Mouse (Mus musculus) ES-E14 (cell line): ENCODE measurements around the gene Fntb. TPM values are rescaled to one million over a fixed set of nuclear protein-coding genes. Genes with fewer than 3 reads are reported as not detected.

Source experiments
- DNase-seq: peaks from one replicate; pipeline ENCODE4 v3.0.0-alpha.2; 2013; ENCODE audit warnings: low read depth, low spot score
- H3K27ac ChIP-seq: 2 replicates; pipeline ENCODE4 v1.5.1; 2012; ENCODE audit warnings: low read depth, mild to moderate bottlenecking, low read length, moderate library complexity, mixed read lengths; ENCODE audit not compliant: poor library complexity, insufficient read depth, severe bottlenecking
- H3K36me3 ChIP-seq: 2 replicates; pipeline ENCODE4 v1.6.1; 2012; ENCODE audit warnings: mild to moderate bottlenecking, low read length, moderate library complexity, mixed read lengths; ENCODE audit not compliant: control insufficient read depth, poor library complexity, insufficient read depth, severe bottlenecking
- H3K4me1 ChIP-seq, 2 experiments: fragments of 150-350 bp in 1 of 2; sonication (generic) in 1 of 2; 2 replicates each; pipeline ENCODE4 v1.6.1; 2012; ENCODE audit warnings: low read length in 2 of 2, mild to moderate bottlenecking in 1 of 2, mixed read lengths in 1 of 2; ENCODE audit not compliant: control insufficient read depth in 2 of 2, insufficient read depth in 2 of 2, poor library complexity in 1 of 2
- H3K4me3 ChIP-seq, 2 experiments: fragments of 150-350 bp in 1 of 2; sonication (generic) in 1 of 2; 2 replicates each; pipeline ENCODE4 v1.5.1; 2012; ENCODE audit warnings: low read length in 2 of 2, low read depth in 1 of 2, mild to moderate bottlenecking in 1 of 2, mixed read lengths in 1 of 2; ENCODE audit not compliant: insufficient read depth in 1 of 2, poor library complexity in 1 of 2, severe bottlenecking in 1 of 2
- H3K9ac ChIP-seq: 2 replicates; pipeline ENCODE4 v1.6.1; 2012; ENCODE audit warnings: low read depth, mild to moderate bottlenecking, low read length, mixed read lengths; ENCODE audit not compliant: poor library complexity, insufficient read depth, severe bottlenecking
- H3K9me3 ChIP-seq: fragments of 150-350 bp; sonication (generic); 2 replicates; pipeline ENCODE4 v1.6.1; 2012; ENCODE audit warnings: low read depth, mild to moderate bottlenecking, low read length; ENCODE audit not compliant: control insufficient read depth, insufficient read depth
- CHD2 ChIP-seq: IDR thresholded peaks from 2 replicates; pipeline ENCODE4 v1.6.1; 2014; ENCODE audit warnings: mild to moderate bottlenecking, low read depth, low read length, inconsistent platforms
- HCFC1 ChIP-seq: IDR thresholded peaks from 2 replicates; pipeline ENCODE4 v1.6.1; 2012; ENCODE audit warnings: low read length, inconsistent platforms, borderline replicate concordance; ENCODE audit not compliant: insufficient read depth
- MAFK ChIP-seq: IDR thresholded peaks from 2 replicates; pipeline ENCODE4 v1.6.1; 2014; ENCODE audit warnings: mild to moderate bottlenecking, low read depth, low read length, inconsistent platforms; ENCODE audit not compliant: insufficient read depth
- ZC3H11A ChIP-seq: IDR thresholded peaks from 2 replicates; pipeline ENCODE4 v1.6.1; 2012; ENCODE audit warnings: low read depth, mild to moderate bottlenecking, inconsistent platforms, low read length, borderline replicate concordance
- ZNF384 ChIP-seq: IDR thresholded peaks from 2 replicates; pipeline ENCODE4 v1.6.1; 2012; ENCODE audit warnings: low read depth, low read length, inconsistent platforms
- in situ Hi-C, 2 experiments: fragments of 600-800 bp; cut with MboI; formaldehyde crosslinking; loops; one replicate each; pipeline ENCODE4 v1.15.1; 2025; ENCODE audit warnings: low sequenced_read_pairs in 2 of 2, inconsistent platforms in 1 of 2; ENCODE audit not compliant: unreplicated experiment in 2 of 2
- total RNA-seq: library from RNA; depleted of rRNA; stranded (reverse); fragments of 300-350 nt; gene quantifications from 2 replicates; pipeline ENCODE4 v1.2.3, GENCODE M21; 2012

Gene Fntb
- total RNA-seq, 1 experiment = 24.0 TPM

DNA sequence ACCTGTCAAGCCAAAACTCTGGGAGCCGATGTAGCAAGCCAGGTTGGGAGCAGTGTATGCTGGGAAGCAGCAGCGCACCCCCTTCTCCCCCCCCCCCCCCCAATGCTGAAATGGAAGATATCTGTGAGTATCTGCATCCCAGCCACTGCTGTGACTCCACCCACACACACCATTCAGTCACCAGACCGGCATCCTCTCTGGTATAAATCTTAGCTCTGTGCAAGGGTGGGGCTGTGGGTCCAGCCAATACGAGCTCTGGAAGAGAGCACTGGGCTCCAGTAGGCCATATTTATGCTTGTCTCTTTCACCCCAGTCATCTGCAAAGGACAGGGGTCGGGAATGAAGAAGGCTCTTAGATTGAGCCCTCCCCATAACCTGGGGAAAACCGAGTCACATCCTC lies 155.0 kb downstream of the Fntb start:
- DNase-seq = no peak
- in situ Hi-C loops = no loop called here
- H3K4me1 ChIP-seq = peaks cover 18 to 32% of the 10 kb centered on the region in 2 experiments

DNA sequence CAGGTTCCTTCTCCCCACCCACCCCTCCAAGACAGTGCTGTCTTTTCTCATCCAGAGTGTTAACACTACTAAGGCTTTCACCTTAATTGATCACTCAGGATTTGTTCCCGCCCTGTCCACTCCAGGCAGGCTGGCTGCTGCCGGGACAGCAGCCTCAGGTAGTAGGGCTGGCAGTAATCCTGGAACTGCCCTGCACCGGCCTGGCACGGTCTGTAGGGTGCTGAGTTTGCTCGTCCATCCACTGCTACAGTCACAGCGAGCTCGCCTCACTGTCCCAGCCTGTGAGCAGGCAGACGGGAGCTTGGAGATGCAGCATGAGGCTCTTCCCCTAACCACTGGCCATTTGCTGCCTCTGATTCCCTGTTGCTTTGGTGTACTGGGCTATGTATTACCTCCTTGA lies 155.6 kb downstream of the Fntb start:
- in situ Hi-C loops = no loop called here
- Histone ChIP-seq H3K4me3 (no peak overlapping the region), H3K4me1 (peaks cover 18 to 32% of the 10 kb centered on the region in 2 experiments), H3K36me3 (peaks cover 19% of the 10 kb centered on the region; the same call in 1 of the 2 replicates), H3K9ac (no peak overlapping the region), H3K9me3 (no peaks in the 10 kb centered on the region), H3K27ac (no peak overlapping the region)
- TF ChIP-seq HCFC1 (no peak), ZNF384 (no peak)
- no peak for DNase-seq

More for the DNA sequence above, 155.0 kb downstream of the Fntb start:
- peaks cover 19% of the 10 kb centered on the region; the same call in 1 of the 2 replicates for H3K36me3 ChIP-seq
- no peaks in the 10 kb centered on the region for H3K9me3 ChIP-seq
- no peak overlapping the region for H3K4me3 ChIP-seq
- peak overlapping the region; percentile 67; the same call in 1 of the 2 replicates for H3K27ac ChIP-seq
- TF ChIP-seq HCFC1 (no peak), ZC3H11A (no peak), MAFK (no peak), ZNF384 (no peak), CHD2 (no peak)
- no peak overlapping the region for H3K9ac ChIP-seq

DNA sequence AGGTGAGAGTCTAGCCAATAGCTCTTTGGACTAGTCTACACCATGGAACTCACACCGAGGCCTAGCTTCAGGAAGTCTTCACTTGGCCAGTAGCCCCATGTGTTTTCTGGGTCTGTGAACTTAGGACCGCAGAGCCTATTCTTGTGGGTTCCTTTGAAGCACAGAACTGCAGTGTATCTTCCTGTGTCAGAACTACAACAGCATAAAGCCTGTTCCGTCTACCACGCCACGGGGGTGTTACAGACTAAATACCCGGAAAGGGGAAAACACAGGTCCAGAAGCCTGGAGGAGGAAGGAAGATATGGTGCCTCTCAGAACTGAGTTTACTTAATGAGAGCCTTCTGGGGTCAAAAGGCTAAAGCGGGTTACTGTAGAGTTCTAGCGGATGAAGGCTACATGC lies 157.7 kb downstream of the Fntb start:
- DNase-seq = no peak
- in situ Hi-C loops = no loop called here

DNA sequence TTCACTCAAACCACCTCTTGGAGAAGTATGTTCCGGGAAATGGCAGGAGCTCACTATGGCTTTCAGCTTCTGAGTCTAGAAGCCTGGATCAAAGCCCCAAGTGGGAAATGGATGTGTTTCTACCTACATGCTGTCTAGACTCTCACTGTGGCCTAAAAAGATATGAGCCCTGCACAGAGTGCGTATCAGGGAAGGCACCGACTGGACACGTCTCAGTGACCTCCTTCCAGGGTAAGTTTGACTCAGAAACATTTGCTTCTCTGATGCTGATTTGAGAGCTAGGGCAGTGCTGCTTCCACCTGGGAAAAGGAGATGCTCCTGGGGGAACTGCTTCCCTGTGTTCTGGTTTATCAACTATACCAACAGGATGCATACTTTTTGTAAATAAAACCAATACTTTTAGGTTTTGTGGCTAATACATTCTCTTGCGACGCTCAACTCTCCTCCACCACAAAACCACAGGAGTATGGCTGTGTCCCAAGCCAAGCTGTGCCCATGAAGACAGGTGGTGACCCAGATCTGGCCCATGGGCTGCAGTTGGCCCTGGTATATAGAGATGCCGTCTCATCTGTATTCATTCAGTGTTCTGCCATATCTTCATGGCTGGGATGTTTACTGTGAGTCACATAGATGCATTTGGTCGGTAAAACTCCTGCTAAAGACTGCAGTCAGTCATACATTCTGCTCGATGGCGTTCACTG lies 159.7 kb downstream of the Fntb start:
- peaks cover 7% of the 10 kb centered on the region; the same call in 1 of the 2 replicates for H3K36me3 ChIP-seq
- H3K4me1 ChIP-seq = peaks cover 2 to 9% of the 10 kb centered on the region in 2 experiments; a peak in 3 of 4 replicates
- no peak for DNase-seq
- no peaks in the 10 kb centered on the region for H3K9me3 ChIP-seq
- TF ChIP-seq HCFC1 (no peak), ZC3H11A (no peak), CHD2 (no peak), ZNF384 (no peak), MAFK (no peak)
- in situ Hi-C loops = no loop called here
- no peak overlapping the region for H3K4me3 ChIP-seq
- H3K27ac ChIP-seq = no peak overlapping the region
- H3K9ac ChIP-seq = no peak overlapping the region

More for the DNA sequence above, 157.7 kb downstream of the Fntb start:
- H3K4me1 ChIP-seq = peaks cover 12 to 16% of the 10 kb centered on the region in 2 experiments
- peaks cover 7% of the 10 kb centered on the region; the same call in 1 of the 2 replicates for H3K36me3 ChIP-seq
- no peak overlapping the region for H3K9ac ChIP-seq
- H3K4me3 ChIP-seq = no peak overlapping the region
- TF ChIP-seq ZC3H11A (no peak), ZNF384 (no peak), HCFC1 (no peak), CHD2 (no peak), MAFK (no peak)
- H3K27ac ChIP-seq = no peak overlapping the region
- no peaks in the 10 kb centered on the region for H3K9me3 ChIP-seq
